Mouse (Mus musculus) frontal cortex, postnatal 14 days (tissue): ENCODE measurements around the gene Kl.

Experiments
- DNase-seq, 2 experiments: peaks; one replicate each; pipeline ENCODE4 v3.0.0; 2022; ENCODE audit warnings: low spot score in 2 of 2

Gene Kl

DNA sequence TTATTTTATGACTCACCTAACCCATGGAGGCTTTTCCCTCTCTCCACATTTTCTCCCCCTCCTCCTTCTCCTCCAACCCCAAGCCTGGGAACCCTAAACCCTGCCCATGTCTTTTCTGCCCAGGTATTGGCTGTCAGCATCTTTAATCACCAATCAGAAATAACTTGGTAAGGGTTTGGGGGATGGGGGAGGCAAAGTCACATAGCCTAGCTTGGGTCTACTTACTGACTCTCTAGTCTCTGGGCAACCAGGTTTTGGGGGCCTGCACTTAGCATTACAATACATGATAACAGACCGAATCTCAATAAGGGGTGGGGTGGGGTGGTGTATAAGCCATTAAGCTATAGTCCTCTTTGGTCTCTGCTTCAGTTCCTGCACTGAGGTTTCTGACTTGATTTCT is 10.3 kb downstream of the Kl start:
- no peak for DNase-seq

DNA sequence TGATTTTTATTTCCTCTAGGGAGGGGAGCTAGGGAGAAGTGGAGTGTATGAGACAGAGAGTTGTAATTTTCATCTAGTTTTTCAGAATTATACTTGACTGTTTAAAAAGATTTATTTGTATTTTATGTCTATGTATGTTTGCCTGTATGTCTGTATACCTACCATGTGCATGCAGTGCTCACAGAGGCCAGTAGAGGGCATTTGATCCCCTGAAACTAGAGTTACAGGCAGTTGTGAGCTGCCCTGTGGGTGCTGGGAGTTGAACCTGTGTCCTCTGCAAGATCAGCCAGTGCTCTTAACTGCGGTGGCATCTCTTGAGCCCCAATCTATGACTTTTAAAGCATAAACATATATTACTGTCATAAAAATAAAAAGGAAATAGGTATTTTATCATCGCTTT is 15.5 kb downstream of the Kl start:
- no peak for DNase-seq

DNA sequence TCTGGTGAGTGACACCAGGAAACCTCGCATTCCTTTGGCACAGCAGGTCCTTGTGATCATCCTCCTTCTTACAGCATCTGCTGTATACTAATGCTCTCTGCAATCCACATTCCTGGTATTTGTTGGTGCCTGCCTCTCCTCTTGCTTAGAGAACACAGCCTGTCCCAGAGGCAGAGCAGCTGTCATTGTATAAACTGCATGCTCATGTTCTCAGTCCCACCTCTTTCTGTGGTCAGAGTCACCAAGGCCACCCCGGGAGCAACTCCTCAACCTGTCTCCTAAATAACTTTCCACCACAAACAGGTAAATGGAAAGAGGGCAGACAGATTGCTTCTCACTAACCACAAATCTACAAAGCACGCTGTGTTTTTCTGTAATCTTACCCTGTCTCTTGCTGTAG is 18.1 kb downstream of the Kl start:
- no peak for DNase-seq

DNA sequence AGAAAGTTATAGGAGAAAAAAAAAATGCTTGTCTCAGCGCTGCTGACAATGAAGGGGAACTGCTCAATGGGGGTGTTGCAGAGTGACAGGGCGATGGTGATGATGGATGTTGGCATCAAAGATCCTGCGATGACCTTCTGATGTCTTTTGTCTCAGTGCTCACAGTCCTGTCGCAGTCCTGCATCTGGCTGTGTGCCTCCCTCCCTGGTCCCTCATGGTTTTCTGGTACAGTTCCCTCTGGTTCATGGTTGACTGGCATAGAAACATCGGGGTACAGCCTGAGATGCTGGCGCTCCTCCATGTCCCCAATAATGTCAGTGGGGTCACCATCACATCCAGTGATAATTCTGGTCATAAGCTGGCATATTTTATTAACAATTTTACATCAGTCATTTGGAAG is 18.7 kb downstream of the Kl start:
- no peak for DNase-seq

DNA sequence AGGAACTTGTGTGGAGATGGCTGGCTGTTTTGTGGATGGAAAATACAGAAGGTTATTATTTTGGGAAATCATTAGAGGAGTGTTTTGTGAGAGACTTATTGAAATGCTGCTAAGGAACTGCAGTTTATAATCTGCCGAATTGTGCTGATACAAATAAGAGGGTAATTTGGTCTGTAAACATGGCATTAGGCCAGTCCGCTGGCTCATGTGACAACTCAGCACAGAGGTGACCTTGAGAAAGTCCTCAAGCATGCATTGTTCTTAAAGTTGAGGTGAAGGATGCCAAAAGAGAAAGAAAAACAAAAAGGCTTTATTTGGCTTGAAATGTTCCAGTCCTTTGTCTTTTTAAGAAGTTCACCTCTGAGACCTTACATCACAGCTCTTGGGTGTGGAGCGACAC is 21.8 kb downstream of the Kl start:
- DNase-seq, result no peak

DNA sequence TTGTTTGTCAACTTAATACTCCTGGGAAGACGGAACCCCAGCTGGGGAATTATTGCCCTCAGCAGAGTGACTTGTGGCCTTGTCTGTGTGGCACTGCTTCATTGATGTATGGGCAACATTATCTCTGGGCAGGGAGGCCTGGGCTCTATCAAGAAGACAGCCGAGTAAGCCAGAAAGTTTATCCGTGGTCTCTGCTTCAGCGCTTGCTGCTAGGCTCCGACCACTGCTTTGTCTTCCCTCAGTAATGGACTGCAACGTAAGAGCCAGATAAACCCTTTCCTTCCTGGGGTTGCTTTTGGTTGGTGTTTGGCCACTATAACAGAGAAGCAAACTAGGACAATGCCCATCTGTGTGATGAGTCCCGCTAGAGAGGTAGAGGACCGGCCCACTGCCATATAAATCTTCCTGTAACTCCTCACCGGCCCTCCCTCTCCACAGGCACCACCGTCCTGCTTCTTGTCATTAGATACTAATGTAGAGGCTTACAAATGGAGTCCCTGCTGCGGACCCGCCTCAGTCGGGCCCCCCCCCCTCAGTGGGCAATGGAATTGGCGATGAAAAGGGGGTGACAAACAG is 25.1 kb downstream of the Kl start:
- no peak for DNase-seq

DNA sequence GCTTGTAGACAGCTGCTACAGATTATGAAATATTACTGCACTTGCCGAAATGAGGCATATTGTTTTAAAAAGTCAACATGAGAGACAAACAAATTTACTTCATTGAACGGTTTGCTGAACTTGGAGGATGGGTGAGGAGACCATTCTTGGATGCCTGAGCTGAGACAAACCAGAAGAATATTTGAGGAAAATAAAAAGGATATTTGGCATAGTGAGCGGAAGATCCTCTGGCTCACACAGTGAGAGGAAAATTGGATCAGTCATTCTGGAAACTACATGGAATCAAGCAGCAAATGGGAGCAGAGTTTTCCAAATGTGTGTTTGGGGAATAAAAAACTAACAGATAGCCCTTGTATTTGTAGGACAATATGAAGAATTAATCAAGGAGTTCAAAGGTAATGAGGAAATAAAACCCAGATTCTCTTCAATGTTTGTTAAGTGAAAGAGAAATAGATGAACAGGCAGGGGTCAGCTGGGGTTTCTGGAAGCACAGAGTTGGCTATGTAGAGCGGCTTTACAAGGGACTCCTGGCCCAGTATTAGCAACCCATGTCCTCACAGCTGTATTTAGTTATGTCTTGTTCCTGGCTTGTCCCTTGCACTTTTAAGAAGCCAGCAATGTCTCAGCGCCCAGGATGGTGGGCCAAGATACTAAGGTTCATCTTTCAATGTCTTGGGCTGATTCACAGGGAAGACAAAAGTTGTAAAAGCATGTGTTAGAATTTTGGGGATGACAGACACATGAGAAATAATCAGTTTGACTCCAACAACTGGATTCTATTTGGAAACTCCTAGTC is 27.1 kb downstream of the Kl start:
- DNase-seq, result no peak

DNA sequence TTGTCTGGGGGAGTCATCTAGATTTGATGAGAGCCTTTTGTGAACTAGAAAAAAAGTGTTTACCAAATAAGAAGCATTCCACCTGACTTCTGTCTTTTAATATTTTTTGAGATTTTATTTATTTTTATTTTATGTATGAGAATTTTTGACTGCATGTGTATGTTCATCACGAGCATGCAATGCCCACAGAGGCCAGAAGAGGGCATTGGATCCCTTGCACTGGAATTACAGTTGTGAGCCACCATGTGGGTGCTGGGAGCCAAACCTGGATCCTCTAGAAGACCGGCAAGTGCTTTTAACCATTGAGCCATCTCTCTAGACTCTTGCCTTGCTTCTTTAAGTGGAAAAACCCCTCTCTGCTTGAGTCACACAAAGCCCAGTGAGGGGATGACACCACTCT is 29.7 kb downstream of the Kl start:
- no peak for DNase-seq

DNA sequence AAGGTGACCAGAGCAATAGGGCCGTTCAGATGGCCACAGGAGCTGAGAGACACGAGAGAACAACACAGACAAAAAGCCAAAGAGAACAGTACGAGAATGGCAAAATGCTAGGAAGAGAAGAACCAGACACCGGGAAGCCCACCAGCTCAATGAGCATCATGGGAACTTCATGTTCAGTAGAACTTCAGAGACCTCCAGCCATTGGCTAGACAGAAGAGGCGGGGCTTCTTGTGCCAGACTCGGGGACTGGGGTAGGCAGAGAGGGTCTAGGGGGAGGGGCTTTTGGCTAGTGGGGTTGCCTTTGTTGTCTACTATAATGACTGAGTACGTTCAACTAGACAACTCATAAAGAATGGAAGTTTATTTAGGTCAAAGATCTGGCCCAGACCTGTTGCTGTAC is 41.7 kb downstream of the Kl start:
- DNase-seq, result no peak

DNA sequence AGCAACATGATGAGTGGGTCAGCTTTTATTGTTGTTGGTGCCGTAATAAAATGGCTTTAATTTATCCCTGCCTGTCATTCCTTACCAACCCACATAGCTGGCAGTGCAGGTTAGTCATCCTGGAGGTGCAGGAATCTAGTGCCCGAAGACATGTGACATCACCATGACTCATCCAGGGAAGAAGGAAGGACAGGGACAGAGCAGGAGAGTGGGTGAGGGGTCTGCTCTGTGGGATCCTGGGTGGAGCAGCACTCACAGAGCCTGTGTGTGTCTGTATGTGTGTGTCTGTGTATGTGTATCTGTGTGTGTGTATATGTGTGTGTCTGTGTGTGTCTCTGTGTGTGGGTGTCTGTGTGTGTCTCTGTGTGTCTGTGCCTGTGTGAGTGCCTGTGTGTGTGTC is 44.2 kb downstream of the Kl start:
- DNase-seq, result no peak

DNA sequence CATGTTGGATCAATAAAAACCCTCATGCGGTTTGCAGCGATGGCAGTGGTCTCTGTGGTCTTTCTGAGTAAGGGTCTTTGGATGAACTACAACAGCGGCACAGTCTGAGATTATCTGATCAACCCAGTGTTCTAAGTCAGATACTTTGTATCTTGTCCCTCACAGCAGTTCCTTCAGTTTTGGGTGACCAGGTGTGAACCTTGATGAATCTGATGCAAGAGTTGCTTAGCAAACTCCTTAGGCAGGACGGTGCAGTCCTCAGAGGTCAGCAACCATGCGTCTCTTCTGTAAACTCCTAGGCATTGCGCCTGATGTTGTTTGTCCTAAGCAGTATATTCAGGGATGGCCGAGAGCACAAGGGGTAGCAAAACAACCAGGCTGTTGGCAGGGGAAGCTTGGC is 48.7 kb downstream of the Kl start:
- DNase-seq, result no peak

DNA sequence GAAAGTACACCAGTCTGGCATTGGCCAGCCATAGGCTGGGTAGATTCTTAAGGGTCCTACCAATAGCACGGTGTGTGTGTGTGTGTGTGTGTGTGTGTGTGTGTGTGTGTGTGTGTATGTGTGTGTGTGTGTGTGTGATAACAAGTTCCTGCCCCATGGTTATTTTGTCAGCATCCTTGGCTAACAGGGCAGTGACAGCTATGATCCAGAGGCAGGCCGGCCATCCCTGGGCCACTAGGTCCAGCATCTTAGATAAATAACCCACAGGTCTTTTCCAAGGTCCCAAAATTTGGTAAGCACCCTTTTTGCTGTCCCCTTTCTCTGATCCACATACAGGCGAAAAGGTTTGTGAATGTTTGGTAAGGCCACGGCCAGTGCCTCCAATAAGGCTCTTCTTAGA is 49.6 kb downstream of the Kl start:
- no peak for DNase-seq

DNA sequence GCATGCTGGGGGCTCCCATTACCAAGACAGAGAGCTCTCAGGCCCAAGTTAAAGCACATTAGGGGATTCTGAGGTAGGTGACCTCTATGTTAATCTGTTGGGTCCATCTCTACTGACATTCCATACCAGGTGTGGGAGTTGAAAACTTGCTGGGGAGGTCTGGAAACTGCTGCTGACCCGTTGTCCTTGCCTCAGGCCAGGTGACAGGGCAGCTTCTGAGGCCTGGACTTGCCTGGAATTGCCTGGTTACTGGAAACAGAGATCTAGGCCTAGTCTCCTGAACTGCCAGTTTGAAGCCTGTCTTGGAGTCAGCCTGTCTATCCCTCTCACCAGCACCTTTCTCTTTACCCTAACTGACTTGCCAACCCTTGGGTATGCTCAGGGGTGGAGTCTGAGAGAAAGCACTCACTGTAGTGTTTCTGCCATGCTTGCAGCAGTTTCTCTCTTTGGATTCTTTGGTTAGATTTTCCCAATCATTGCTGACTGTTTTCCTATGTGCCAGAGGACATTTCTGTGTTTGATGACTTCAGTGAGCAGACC is 51.9 kb downstream of the Kl start:
- DNase-seq, result no peak

DNA sequence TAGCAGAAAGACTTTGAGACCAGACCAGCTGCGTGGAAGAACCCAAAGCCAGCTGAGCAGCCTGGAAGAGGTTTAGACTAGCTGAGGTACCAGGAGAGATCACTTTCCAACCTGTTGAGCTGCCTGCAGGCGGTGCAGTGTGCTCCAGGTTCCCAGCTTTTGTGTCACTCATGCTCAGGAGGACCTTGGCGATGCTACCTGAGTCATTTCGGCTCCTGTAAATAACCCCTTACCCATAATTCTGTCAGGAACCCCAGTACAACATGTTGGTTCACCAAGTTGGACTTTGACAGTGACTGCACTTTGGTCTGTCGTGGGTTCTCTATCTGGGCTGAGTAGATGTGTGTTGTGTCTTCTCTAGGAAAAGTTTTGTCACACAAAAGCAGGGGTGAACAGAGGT is 66.0 kb downstream of the Kl start:
- DNase-seq, result no peak

DNA sequence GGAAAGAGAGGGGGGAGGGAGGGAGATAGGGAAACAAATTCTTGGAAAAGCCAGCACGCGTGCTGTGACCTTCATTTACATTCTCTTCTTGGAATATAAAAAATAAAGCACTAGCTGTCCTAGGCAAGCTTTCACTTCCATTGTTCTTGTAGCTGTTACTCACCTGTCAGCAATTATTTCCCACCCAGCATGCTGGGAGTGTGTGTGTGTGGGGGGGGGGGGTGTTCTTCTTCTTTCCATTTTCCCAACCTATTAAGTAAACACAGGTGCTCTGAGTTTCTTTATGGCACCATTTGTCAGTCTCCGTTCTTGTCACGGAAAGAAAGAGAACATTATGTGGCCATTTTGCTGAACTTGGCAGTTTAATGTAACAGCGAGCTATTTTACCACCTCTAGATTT is 66.6 kb downstream of the Kl start:
- DNase-seq, result no peak

DNA sequence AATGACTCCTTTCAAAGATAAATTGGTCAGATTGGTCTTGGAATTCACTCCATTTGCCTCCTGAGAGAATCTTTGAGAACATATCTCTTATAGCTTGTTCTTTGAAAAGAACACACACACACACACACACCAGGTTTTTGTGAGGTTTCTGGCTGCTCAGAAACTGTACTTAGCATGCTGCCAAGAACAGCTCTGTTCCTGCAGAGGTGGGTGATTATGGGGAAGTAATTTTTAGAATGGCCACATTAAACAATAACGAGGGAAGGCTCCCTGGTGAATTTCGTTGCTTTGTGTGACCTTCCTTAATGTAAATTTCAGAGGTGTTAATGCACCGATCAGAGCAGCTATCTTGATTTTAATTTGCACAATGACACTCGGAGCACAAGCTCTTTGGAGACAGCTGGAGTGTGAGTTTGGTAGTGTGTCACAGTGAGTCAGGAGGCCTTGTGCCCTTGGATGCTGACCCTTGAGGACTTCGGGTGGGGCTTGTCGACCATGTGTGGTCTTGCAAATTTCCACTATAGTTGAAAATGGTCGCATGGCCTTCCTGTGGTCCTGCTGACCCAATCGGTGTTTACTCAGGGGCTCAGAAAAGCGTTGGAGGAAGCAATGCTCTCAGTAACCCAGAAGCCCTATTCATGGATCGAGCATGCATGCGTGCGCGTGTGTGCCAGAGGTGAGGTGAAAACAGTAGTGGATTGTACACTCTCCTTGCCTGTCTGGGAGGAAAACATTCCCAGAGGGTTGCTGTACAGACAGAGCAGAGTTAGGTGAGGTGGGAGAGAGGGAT is 67.8 kb downstream of the Kl start:
- no peak for DNase-seq

DNA sequence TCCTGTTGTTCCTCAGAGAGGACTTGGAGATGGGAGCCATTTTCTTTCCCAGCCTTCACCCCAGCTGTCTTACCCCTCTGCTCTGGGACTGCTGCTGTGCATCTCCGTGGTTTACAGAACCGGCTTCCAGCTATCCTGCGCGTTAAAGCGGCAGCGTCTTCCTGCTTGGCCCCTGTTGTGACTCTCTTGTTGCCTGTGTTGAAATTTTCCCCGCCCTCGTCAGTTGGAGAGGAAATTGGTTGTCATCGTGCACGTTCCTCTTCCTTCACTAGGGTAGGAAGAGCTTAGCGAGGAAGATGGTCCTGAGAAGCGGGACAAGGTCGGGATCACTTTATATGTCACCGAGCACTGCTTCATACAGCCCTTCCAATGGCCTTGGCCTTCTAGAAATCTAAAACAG is 68.4 kb downstream of the Kl start:
- DNase-seq, result no peak

DNA sequence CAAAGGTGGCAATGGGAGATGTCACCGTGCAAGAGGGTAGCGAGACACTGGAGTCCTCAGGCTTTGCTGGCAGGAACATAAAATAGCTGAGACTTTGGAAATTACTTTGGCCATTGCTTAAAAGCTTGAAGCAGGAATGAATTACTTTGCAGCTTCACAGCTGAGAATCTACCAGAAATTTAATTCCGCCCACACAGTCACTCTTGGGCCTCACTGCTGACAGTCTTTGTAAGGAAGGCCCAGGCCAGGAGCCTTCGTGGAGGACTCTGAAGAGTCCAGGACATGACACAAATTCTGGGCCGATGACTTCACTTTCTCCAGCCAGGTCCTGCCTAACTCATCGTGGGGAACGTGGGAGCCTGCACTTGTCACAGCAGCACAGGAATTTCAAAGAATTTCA is 69.6 kb downstream of the Kl start:
- no peak for DNase-seq

DNA sequence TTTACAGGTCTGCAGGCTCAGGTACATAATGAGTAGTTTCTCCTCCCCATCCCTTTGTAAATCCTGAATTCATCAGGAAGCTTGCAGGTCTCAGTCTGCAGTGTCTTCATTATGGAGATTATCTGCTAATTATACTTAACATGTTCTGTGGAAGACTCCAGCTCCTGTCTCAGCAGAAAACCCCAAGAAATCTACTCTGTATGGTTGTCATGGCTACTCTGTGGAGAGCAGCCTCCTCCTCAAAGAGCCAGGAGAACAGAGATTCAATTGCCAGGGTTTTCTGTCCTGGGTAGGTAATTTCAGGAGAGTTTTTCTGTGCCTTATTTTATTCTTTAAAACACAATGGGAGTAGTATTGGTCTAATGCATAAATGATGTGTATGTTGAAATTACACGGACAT is 70.5 kb downstream of the Kl start:
- DNase-seq, result no peak

DNA sequence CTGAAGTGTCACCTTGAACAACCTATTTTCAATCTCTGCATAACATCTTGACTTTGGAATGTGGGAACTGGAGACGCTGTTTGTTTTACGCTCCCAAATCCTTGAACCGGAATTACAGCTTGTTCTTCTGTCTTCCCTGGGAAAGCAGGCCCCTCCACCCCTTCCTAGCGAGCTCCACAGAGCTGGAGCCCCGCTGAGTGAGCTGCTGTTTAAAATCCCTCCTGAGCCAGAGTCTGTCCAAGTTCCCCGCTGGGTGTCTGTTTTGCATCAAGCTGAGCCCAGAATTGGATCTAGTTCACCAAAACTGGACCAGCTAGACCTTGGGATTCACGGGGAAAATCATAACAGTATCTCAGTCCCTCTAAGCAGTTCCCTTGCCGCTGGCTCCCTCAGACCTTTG is 71.1 kb downstream of the Kl start:
- peak; percentile 18 to 25 for DNase-seq

DNA sequence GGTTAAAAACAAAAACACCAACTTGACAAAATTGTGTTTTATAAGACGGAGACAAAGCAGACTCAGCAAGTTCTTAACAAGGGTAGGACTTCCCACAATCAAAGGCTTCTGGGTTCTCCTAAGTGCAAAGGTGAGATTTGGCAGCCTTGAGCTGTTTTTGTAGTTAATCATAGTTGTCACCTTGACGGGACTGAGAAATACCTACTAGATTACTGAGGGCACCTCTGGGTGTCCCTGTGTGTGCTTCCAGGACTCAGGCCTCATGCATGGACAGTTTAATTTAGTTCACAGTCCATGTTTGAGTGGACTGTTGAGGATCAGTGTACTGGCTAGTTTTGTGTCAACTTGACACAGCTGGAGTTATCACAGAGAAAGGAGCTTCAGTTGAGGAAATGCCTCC is 72.1 kb downstream of the Kl start:
- DNase-seq, result no peak

DNA sequence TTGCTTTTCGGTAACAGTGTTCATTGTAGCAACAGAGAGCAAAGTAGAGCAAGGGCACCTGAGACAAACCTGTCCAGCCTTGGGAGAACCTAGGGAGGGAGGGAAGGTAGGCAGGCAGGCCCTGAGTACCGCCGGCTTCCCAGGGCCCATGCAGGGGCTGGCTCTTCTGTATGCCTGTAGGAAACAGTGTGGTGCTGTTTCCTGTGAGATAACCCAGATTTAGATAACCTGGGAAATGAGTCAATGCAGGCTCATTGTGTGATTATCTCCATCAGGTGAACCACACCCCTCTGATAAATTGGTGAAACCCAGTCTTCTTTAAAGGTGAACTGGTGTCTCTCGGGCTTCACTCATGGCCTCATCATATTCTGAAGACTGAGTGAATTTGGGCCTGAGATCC is 73.7 kb downstream of the Kl start:
- DNase-seq, result no peak

DNA sequence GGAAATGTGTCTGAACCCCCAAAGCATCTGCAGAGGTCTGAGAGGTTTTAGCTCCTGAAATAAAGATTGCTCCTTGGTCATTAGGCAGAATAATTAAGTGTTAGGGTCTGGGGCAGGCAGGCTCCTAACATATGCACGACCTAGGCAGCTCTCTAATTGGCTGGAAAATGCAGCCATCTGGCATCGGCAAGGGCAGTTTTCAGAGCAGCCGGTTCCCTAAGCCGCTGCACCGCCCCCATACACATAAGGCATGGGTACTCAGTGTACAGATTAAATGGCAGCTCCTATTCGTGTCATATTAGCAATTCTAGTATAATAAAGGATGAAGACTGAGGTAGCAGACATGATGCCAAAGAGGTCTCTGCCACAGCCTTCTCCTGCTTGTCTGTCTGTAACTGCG is 74.8 kb downstream of the Kl start:
- DNase-seq, result no peak
